Mouse (Mus musculus) right cerebral cortex, postnatal 10 days (tissue): ENCODE results near the gene Hyal3.
"Not testable (repeated sequence)": the region's sequence is repeated elsewhere in the genome, so short reads cannot be mapped to it uniquely, and the experiment has no call there.

Experiments
- DNase-seq, 2 experiments: peaks; one replicate each; pipeline ENCODE4 v3.0.0; 2021; ENCODE audit warnings: low spot score in 2 of 2

The Hyal3 gene

GRCm38 (mm10) chr9:107571534-107572326 is 8.9 kb upstream of the Hyal3 start:
- DNase-seq = no peak

- no peak for DNase-seq
Observed at GRCm38 (mm10) chr9:107572327-107572662, 8.3 kb upstream of the Hyal3 start.

GRCm38 (mm10) chr9:107573774-107574173 is 6.8 kb upstream of the Hyal3 start:
- not testable (repeated sequence) for DNase-seq

- DNase-seq = no peak
Observed at GRCm38 (mm10) chr9:107575579-107576356, 4.8 kb upstream of the Hyal3 start.

- DNase-seq = peak; percentile 72 to 73
Observed at GRCm38 (mm10) chr9:107576357-107577107, 4.1 kb upstream of the Hyal3 start, which contains the start of gene Hyal1. Gene Hyal1, plus strand, starts transcription at chr9:107576927.

GRCm38 (mm10) chr9:107577871-107578270 is 2.7 kb upstream of the Hyal3 start:
- no peak for DNase-seq

- no peak for DNase-seq
Observed at GRCm38 (mm10) chr9:107578587-107578986, 2.0 kb upstream of the Hyal3 start, which contains the start of gene Naa80. Gene Naa80, plus strand, starts transcription at chr9:107578887.

GRCm38 (mm10) chr9:107579023-107579900 is 1.4 kb upstream of the Hyal3 start:
- no peak for DNase-seq

GRCm38 (mm10) chr9:107581584-107581983 is 966 bp downstream of the Hyal3 start:
- no peak for DNase-seq

- no peak for DNase-seq
Observed at GRCm38 (mm10) chr9:107582509-107583062, 2.0 kb downstream of the Hyal3 start.

- no peak for DNase-seq
Observed at GRCm38 (mm10) chr9:107583174-107583573, 2.6 kb downstream of the Hyal3 start.

GRCm38 (mm10) chr9:107586504-107586903 is 5.9 kb downstream of the Hyal3 start:
- DNase-seq = no peak

- peak; percentile 98 to 99 for DNase-seq
Observed at GRCm38 (mm10) chr9:107586974-107587832, 6.6 kb downstream of the Hyal3 start, which contains the start of gene Ifrd2. Gene Ifrd2, plus strand, starts transcription at chr9:107587642.

- peak; percentile 66 to 73 for DNase-seq
Observed at GRCm38 (mm10) chr9:107587833-107588639, 7.4 kb downstream of the Hyal3 start.

GRCm38 (mm10) chr9:107590058-107590772 is 9.6 kb downstream of the Hyal3 start:
- no peak for DNase-seq

GRCm38 (mm10) chr9:107590773-107591060 is 10.1 kb downstream of the Hyal3 start:
- no peak for DNase-seq

- DNase-seq = no peak
Observed at GRCm38 (mm10) chr9:107593101-107593976, 12.7 kb downstream of the Hyal3 start.
